Mouse (Mus musculus) liver, embryonic 13.5 days (tissue): ENCODE data around the gene Ormdl3. TPM values are rescaled to one million over a fixed set of nuclear protein-coding genes. Genes with fewer than 3 reads are reported as not detected.

ENCODE experiments used
- ATAC-seq: fragments of 200-750 bp; cut with Nextera tagmentation; 2 replicates; pipeline ENCODE4 v1.8.0; 2017; ENCODE audit warnings: low read depth, mild to moderate bottlenecking, moderate number of reproducible peaks, moderate library complexity
- DNase-seq: peaks from one replicate; pipeline ENCODE4 v3.0.0; 2022
- H3K27ac ChIP-seq: fragments of 300-500 bp; sonication (generic); 2 replicates; pipeline ENCODE4 v1.5.1; 2015; ENCODE audit warnings: moderate library complexity, mild to moderate bottlenecking, inconsistent platforms
- H3K27me3 ChIP-seq: fragments of 300-500 bp; sonication (generic); 2 replicates; pipeline ENCODE4 v1.6.1; 2015; ENCODE audit warnings: mild to moderate bottlenecking, inconsistent platforms
- H3K36me3 ChIP-seq: fragments of 300-500 bp; sonication (generic); 2 replicates; pipeline ENCODE4 v1.6.1; 2015; ENCODE audit warnings: mild to moderate bottlenecking, inconsistent platforms
- H3K4me1 ChIP-seq: fragments of 300-500 bp; sonication (generic); replicated peaks from 2 replicates; pipeline ENCODE4 v1.6.1; 2015; ENCODE audit warnings: inconsistent platforms
- H3K4me2 ChIP-seq: fragments of 300-500 bp; sonication (generic); 2 replicates; pipeline ENCODE4 v1.6.1; 2015; ENCODE audit warnings: inconsistent platforms, mild to moderate bottlenecking, moderate library complexity
- H3K4me3 ChIP-seq: fragments of 300-500 bp; sonication (generic); replicated peaks from 2 replicates; pipeline ENCODE4 v1.5.1; 2015; ENCODE audit warnings: mild to moderate bottlenecking, inconsistent platforms
- H3K9ac ChIP-seq: fragments of 300-500 bp; sonication (generic); 2 replicates; pipeline ENCODE4 v1.6.1; 2015; ENCODE audit warnings: mild to moderate bottlenecking, inconsistent platforms
- H3K9me3 ChIP-seq: fragments of 300-500 bp; sonication (generic); replicated peaks from 2 replicates; pipeline ENCODE4 v1.6.1; 2016; ENCODE audit warnings: inconsistent platforms
- WGBS: fragments of 180-500 bp; shearing (Covaris S2); methylation state at CpG from one replicate; pipeline ENCODE4 v1.1.7; 2015; ENCODE audit not compliant: insufficient replicate concordance; 5-methylcytosine and 5-hydroxymethylcytosine counted together
- polyA plus RNA-seq: library from polyadenylated mRNA; unstranded; fragments of >200 nt; fragmentation: Nextera tagmentation; extraction: Ambion mirVana; gene quantifications from 2 replicates; pipeline ENCODE4 v1.2.1, GENCODE M21; 2015

Ormdl3 gene
- polyA plus RNA-seq, 1 experiment from 2014 or later: 41.7 TPM

- ATAC-seq (peak; percentile 66), DNase-seq (peak; percentile 77)
- Histone ChIP-seq H3K4me3 (peak overlapping the region; percentile 90), H3K9me3 (no peaks in the 10 kb centered on the region), H3K4me1 (peaks cover 75% of the 10 kb centered on the region), H3K27ac (peak overlapping the region; percentile 100), H3K9ac (peak overlapping the region; percentile 94), H3K27me3 (peaks cover 9% of the 10 kb centered on the region; the same call in 1 of the 2 replicates), H3K36me3 (peaks cover 7% of the 10 kb centered on the region), H3K4me2 (peak overlapping the region; percentile 85)
- 5% methylated on average over 20 of the region's 20 CpGs for WGBS
Observed at GRCm38 (mm10) chr11:98587684-98588546, 747 bp upstream of the Ormdl3 start.

DNA sequence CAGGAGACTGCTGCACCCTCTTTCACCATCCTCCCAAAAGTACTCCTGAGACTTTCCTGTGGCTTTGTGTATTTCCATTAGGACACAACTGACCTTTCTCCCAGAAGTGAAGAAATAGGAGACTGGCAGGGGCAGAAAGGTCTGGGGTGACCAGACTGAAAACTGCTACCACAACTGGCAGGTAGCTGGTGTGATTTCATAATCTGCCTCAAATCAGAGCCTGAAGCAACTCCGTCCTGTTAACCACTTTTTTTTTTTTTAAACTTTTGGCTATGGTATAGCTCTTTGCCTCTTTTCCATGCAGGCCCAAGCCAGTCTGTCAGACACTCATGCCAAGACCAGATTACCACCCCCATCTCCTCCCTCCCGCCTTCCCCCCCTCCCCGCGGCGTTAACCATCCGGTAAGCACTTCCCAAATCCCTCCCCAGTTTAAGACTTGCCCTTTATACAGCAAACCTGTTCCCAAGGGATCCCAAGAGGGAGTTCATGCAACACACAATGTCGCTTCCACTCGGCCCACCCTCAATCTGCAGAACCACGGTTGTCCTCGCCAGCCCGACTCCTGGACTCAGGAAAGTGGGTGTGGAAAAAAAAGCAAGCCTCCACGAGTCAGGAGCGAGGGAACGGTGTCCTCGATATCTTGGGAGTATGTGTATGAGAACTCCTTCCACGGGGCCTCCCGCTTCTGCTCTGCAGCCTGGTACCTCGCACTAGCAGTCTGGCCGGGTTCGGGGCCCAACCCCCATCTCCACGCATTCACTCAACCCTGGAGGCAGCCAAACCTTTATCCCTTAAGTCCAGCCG is 879 bp downstream of the Ormdl3 start:
- H3K4me1 ChIP-seq: peaks cover 77% of the 10 kb centered on the region
- H3K4me2 ChIP-seq: peak overlapping the region; percentile 85
- no peak for ATAC-seq

GRCm38 (mm10) chr11:98584629-98585177 is 2.5 kb downstream of the Ormdl3 start:
- 79% methylated on average over 6 of the region's 6 CpGs for WGBS
- H3K4me2 ChIP-seq: peak overlapping the region; percentile 85
- H3K4me3 ChIP-seq: peak overlapping the region; percentile 90
- peaks cover 23% of the 10 kb centered on the region for H3K36me3 ChIP-seq
- H3K9ac ChIP-seq: peak overlapping the region; percentile 94
- DNase-seq (no peak), ATAC-seq (no peak)
- H3K27me3 ChIP-seq: no peaks in the 10 kb centered on the region
- H3K9me3 ChIP-seq: no peaks in the 10 kb centered on the region
- peak overlapping the region; percentile 100 for H3K27ac ChIP-seq
- peaks cover 92% of the 10 kb centered on the region for H3K4me1 ChIP-seq

More for the DNA sequence above, 879 bp downstream of the Ormdl3 start:
- Histone ChIP-seq H3K36me3 (peaks cover 18% of the 10 kb centered on the region), H3K9ac (peak overlapping the region; percentile 94), H3K9me3 (no peaks in the 10 kb centered on the region), H3K4me3 (peak overlapping the region; percentile 90), H3K27ac (peak overlapping the region; percentile 100), H3K27me3 (no peaks in the 10 kb centered on the region)
- under 1% methylated on average over 22 of the region's 22 CpGs for WGBS
- DNase-seq: no peak

DNA sequence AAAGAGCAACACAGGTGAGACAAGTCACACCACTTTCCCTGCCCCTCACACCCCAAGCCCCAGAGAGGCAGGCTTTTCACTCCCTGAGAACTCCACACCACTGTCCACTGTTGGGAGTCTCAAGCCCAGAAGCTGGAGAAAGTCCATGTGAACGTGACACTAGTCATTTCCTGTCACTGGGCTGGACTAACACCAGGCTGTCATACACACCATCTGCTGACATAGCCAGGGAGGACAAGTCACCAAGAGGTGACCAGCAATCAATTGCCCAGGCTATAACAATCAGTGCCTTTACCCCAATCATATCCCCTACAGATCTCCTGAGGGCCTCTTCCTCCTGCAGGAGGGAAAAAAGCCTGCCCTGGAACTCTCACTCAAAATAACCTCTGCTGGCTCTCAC is 3.0 kb downstream of the Ormdl3 start:
- ATAC-seq (no peak), DNase-seq (no peak)
- H3K27me3 ChIP-seq: no peaks in the 10 kb centered on the region
- peak overlapping the region; percentile 94 for H3K9ac ChIP-seq
- no peaks in the 10 kb centered on the region for H3K9me3 ChIP-seq
- WGBS: 21% methylated on average over 1 of the region's 1 CpGs
- H3K4me3 ChIP-seq: peak overlapping the region; percentile 90
- H3K4me2 ChIP-seq: peak overlapping the region; percentile 85
- H3K36me3 ChIP-seq: peaks cover 28% of the 10 kb centered on the region
- peak overlapping the region; percentile 100 for H3K27ac ChIP-seq
- H3K4me1 ChIP-seq: peaks cover 92% of the 10 kb centered on the region

- 1% methylated on average over 3 of the region's 3 CpGs for WGBS
- Histone ChIP-seq H3K4me3 (peak overlapping the region; percentile 90), H3K4me1 (peaks cover 89% of the 10 kb centered on the region), H3K27ac (peak overlapping the region; percentile 100), H3K4me2 (peak overlapping the region; percentile 85), H3K36me3 (peaks cover 29% of the 10 kb centered on the region), H3K27me3 (no peaks in the 10 kb centered on the region), H3K9ac (peak overlapping the region; percentile 94), H3K9me3 (no peaks in the 10 kb centered on the region)
- peak; percentile 61 for DNase-seq
- ATAC-seq: peak; percentile 20; the same call in 1 of the 2 replicates
Observed at GRCm38 (mm10) chr11:98583571-98583970, 3.6 kb downstream of the Ormdl3 start.

DNA sequence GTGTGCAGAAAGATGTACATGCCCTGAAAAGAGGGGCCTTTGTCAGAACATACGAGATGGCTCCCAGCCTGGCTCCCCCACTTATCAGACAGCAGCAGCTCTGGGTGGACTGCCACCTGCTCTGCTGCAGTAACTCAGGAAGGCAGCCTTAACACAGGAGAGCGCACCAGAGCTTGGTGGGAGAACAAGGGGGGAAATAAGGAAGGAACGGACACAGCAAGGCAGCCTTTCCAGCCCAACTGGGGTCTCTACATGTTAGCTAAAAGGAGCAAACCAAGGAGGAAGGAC is 4.0 kb downstream of the Ormdl3 start:
- H3K4me3 ChIP-seq: peak overlapping the region; percentile 90
- peak; percentile 82 for DNase-seq
- H3K4me1 ChIP-seq: peaks cover 88% of the 10 kb centered on the region

GRCm38 (mm10) chr11:98582551-98583264 is 4.5 kb downstream of the Ormdl3 start:
- ATAC-seq: peak; percentile 76
- WGBS: 13% methylated on average over 12 of the region's 12 CpGs
- Histone ChIP-seq H3K4me2 (peak overlapping the region; percentile 85), H3K9me3 (no peaks in the 10 kb centered on the region), H3K27ac (peak overlapping the region; percentile 100), H3K4me3 (peak overlapping the region; percentile 90), H3K4me1 (peaks cover 88% of the 10 kb centered on the region), H3K27me3 (no peaks in the 10 kb centered on the region), H3K9ac (peak overlapping the region; percentile 94), H3K36me3 (peaks cover 29% of the 10 kb centered on the region)
- peak; percentile 68 for DNase-seq

More for the DNA sequence above, 4.0 kb downstream of the Ormdl3 start:
- Histone ChIP-seq H3K27ac (peak overlapping the region; percentile 100), H3K27me3 (no peaks in the 10 kb centered on the region), H3K36me3 (peaks cover 29% of the 10 kb centered on the region), H3K9ac (peak overlapping the region; percentile 94), H3K9me3 (no peaks in the 10 kb centered on the region), H3K4me2 (peak overlapping the region; percentile 85)
- peak; percentile 77 for ATAC-seq
- WGBS: 30% methylated on average over 3 of the region's 3 CpGs

GRCm38 (mm10) chr11:98582030-98582388 is 5.2 kb downstream of the Ormdl3 start:
- H3K4me2 ChIP-seq: peak overlapping the region; percentile 85
- no peaks in the 10 kb centered on the region for H3K9me3 ChIP-seq
- 8% methylated on average over 8 of the region's 8 CpGs for WGBS
- peaks cover 86% of the 10 kb centered on the region for H3K4me1 ChIP-seq
- H3K27ac ChIP-seq: peak overlapping the region; percentile 100
- H3K27me3 ChIP-seq: no peaks in the 10 kb centered on the region
- ATAC-seq: peak; percentile 2; the same call in 1 of the 2 replicates
- H3K9ac ChIP-seq: peak overlapping the region; percentile 94
- peaks cover 29% of the 10 kb centered on the region for H3K36me3 ChIP-seq
- H3K4me3 ChIP-seq: peak overlapping the region; percentile 90
- DNase-seq: no peak

- 20% methylated on average over 17 of the region's 17 CpGs for WGBS
- H3K27ac ChIP-seq: peak overlapping the region; percentile 100
- H3K9me3 ChIP-seq: no peaks in the 10 kb centered on the region
- peak; percentile 19 for ATAC-seq
- no peaks in the 10 kb centered on the region for H3K27me3 ChIP-seq
- peaks cover 86% of the 10 kb centered on the region for H3K4me1 ChIP-seq
- H3K4me2 ChIP-seq: peak overlapping the region; percentile 85
- H3K36me3 ChIP-seq: peaks cover 29% of the 10 kb centered on the region
- H3K9ac ChIP-seq: peak overlapping the region; percentile 94
- peak; percentile 65 for DNase-seq
- peak overlapping the region; percentile 90 for H3K4me3 ChIP-seq
Observed at GRCm38 (mm10) chr11:98581286-98582029, 5.7 kb downstream of the Ormdl3 start.
